Mouse (Mus musculus): Measurements from ENCODE around the gene Atrnl1. TPM values are rescaled to one million over a fixed set of nuclear protein-coding genes. Genes with fewer than 3 reads are reported as not detected.
"Not testable (repeated sequence)": the region's sequence is repeated elsewhere in the genome, so short reads cannot be mapped to it uniquely, and the experiment has no call there.

Gene Atrnl1
- polyA plus RNA-seq, 1 experiment: 34.5 TPM

DNA sequence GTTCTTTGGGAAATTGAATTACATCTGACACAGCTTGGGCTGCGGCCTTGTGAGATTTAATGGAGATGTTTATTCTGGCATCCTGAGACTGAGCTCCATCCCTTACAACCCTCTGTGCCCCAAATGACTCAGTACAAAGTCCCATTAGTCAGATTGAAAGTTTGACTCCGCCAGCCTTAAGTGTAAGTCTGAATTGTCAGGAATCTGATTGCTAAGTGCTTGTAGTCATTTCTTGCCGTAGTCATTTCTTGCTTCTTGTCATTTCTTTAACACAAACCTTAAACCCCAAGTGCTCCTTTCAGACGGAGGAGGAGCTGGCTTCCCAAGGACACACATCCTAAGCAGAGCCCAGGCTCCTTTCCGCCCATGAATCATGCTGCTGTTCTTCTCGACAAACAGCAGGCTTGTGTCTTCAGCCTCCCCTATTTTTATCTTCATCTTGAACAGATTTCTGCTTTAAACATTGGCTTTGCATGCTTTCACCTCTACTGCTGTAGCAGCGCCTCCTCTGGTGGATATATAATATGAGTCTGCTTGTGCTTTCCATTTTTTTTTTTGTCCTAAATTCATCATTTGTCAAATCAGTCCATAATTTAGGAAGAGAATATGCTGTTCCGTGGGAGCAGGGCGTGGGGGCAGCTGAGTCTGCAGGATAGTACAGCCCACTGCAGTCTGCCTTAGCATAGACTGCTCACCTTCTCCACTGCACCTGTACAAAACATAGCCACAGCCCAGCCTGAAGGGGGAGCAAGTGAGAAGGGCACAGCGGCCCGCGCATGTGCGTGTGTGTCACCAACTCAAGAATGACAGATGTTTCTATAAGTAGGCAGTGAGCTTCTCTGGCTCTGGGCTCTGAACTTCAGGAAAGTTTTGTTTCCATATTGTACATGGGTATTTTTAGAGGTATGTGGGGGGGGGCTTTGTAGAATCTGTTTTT lies 214.7 kb downstream of the Atrnl1 start:
- H3K4me1 ChIP-seq (ENCODE audit: control insufficient read depth, insufficient read depth, low read length): peaks cover 2% of the 10 kb centered on the region; the same call in 1 of the 2 replicates
- H3K27ac ChIP-seq (ENCODE audit: insufficient read depth, low read length): no peak overlapping the region
- no peak; the same call in 1 of the 2 replicates for TF ChIP-seq CTCF (IDR thresholded peaks at IDR 0.05; ENCODE audit: extremely low read depth, insufficient read depth, low read length)
- TF ChIP-seq POLR2A (IDR thresholded peaks at IDR 0.05; ENCODE audit: extremely low read depth, insufficient read depth, low read length): no peak

DNA sequence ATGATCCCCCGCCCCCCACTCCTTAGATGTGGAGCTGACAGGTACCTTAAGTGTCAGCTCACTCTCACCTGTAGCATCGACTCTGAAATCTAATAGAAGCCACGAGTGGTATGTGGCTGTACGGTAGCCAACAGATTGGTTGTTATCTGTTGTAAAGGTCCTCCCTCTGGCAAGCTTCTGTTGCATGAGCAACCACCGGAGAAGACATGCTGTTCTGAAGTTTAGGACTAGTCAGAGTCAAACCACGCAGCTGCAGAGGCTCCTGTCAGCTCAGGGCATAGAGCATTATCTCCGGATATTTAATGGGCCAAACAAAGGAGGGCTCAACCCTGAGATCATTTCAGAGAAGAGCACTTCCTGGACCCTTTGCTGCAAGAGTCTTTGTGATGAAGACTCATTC lies 222.2 kb downstream of the Atrnl1 start:
- Histone ChIP-seq H3K4me3 (ENCODE audit: insufficient read depth, low read length) (no peak overlapping the region), H3K27ac (ENCODE audit: insufficient read depth, low read length) (no peak overlapping the region)
- no peak for TF ChIP-seq CTCF (IDR thresholded peaks at IDR 0.05; ENCODE audit: extremely low read depth, insufficient read depth, low read length)
- TF ChIP-seq POLR2A (IDR thresholded peaks at IDR 0.05; ENCODE audit: extremely low read depth, insufficient read depth, low read length): no peak

More for the DNA sequence above, 214.7 kb downstream of the Atrnl1 start:
- no peak overlapping the region for H3K4me3 ChIP-seq (ENCODE audit: insufficient read depth, low read length)

DNA sequence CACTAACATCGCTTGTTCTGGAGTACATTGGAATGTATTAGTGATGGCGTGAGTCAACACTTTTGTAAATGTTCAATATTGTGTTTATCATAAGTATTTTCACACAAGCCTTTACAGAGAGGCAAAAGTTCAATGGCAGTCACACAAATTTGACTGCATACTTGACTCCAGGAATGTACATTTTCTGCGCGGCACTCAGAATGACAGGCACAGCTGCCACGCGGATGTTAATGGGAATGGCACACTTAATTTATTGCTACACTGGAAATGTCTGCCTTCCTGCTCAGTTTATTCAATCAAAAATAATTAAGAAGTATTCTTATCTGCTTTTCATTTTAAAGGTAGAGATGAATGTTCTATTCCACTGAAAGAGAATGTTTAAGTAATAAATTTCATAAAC lies 227.0 kb downstream of the Atrnl1 start:
- TF ChIP-seq CTCF (IDR thresholded peaks at IDR 0.05; ENCODE audit: extremely low read depth, insufficient read depth, low read length): no peak
- TF ChIP-seq POLR2A (IDR thresholded peaks at IDR 0.05; ENCODE audit: extremely low read depth, insufficient read depth, low read length): no peak
- Histone ChIP-seq H3K4me3 (ENCODE audit: insufficient read depth, low read length) (no peak overlapping the region), H3K27ac (ENCODE audit: insufficient read depth, low read length) (no peak overlapping the region), H3K4me1 (ENCODE audit: control insufficient read depth, insufficient read depth, low read length) (no peaks in the 10 kb centered on the region)

More for the DNA sequence above, 222.2 kb downstream of the Atrnl1 start:
- H3K4me1 ChIP-seq (ENCODE audit: control insufficient read depth, insufficient read depth, low read length): no peaks in the 10 kb centered on the region

DNA sequence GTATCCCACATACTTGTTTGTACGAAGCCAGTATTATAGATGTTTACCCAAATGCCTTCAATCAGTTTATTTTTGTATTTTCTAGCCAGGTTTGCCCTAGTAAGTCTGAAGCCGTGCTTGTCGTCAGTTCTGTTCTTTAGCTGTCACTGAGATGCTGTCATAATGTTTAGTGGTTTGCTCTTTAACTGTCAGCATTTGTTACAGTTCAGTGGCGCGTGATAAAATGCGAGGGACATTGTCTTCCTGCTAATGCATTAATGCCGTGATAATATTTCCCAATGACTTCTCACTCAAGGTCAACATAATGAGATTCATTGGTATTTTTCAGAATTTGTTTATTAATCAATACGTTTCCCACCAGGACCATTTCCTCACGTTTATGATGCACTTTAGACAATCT lies 227.7 kb downstream of the Atrnl1 start:
- no peak overlapping the region for H3K4me3 ChIP-seq (ENCODE audit: insufficient read depth, low read length)
- H3K4me1 ChIP-seq (ENCODE audit: control insufficient read depth, insufficient read depth, low read length): no peaks in the 10 kb centered on the region
- TF ChIP-seq POLR2A (IDR thresholded peaks at IDR 0.05; ENCODE audit: extremely low read depth, insufficient read depth, low read length): no peak
- TF ChIP-seq CTCF (IDR thresholded peaks at IDR 0.05; ENCODE audit: extremely low read depth, insufficient read depth, low read length): no peak
- no peak overlapping the region for H3K27ac ChIP-seq (ENCODE audit: insufficient read depth, low read length)

DNA sequence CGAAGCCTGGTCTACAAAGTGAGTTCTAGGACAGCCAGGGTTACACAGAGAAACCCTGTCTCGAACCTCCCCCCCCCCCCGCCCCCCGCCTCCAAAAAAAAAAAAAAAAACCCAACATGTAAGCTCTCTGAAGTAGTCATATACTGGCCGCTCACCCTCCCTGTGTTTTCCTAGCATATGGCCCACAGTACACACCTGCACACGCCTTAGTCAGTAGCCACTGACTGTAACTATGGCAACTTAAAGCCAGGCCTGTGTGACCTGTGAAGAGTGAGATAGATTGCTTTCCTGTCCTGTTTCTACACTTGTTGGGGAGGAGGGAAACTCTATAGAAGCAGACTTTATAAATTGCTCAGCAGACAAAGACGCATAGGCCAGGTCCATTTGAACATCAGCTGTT lies 239.1 kb downstream of the Atrnl1 start:
- Histone ChIP-seq H3K4me3 (ENCODE audit: insufficient read depth, low read length) (no peak overlapping the region), H3K27ac (ENCODE audit: insufficient read depth, low read length) (no peak overlapping the region), H3K4me1 (ENCODE audit: control insufficient read depth, insufficient read depth, low read length) (peaks cover 2% of the 10 kb centered on the region; the same call in 1 of the 2 replicates)
- no peak for TF ChIP-seq POLR2A (IDR thresholded peaks at IDR 0.05; ENCODE audit: extremely low read depth, insufficient read depth, low read length)
- no peak for TF ChIP-seq CTCF (IDR thresholded peaks at IDR 0.05; ENCODE audit: extremely low read depth, insufficient read depth, low read length)

DNA sequence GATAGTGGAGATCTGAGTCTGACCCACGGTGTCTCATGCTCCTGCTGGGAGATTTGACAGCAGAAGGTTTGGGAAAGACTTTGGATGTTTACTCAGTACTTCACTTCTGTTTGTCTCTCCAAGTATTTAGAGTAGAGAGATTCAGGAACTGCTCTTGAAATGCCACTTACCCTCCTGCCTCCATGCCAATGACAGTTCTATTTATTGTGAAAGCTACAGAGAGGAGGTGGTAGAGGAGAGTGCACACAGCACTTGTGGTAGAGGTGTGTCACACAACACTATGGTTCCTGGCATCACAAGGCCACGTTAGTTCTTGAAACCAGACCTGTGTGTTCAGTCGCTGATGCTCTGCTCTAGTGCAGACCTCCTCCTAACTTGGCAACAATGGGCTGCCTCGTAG lies 257.5 kb downstream of the Atrnl1 start:
- TF ChIP-seq POLR2A (IDR thresholded peaks at IDR 0.05; ENCODE audit: extremely low read depth, insufficient read depth, low read length): no peak
- TF ChIP-seq CTCF (IDR thresholded peaks at IDR 0.05; ENCODE audit: extremely low read depth, insufficient read depth, low read length): no peak
- H3K27ac ChIP-seq (ENCODE audit: insufficient read depth, low read length): no peak overlapping the region
- no peak overlapping the region for H3K4me3 ChIP-seq (ENCODE audit: insufficient read depth, low read length)
- no peaks in the 10 kb centered on the region for H3K4me1 ChIP-seq (ENCODE audit: control insufficient read depth, insufficient read depth, low read length)

DNA sequence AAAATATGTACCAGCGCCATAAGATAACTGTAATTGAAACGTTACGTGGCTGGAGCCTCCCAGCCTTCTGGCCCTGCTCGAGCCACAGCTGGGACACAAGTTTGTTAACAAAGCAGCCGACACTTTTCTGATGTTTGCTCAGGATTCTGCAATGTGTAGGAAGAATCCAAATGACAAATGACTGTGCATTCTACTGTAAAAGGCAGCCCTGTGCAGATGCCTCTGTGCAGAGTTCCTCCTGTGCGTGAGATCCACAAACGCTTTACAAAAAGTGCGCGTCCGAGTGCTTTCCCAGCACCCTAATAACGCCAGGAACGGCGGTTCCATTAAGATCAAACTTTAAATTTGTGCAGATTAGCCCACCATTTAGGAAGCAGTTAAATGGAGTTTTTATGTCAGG lies 260.0 kb downstream of the Atrnl1 start:
- Histone ChIP-seq H3K4me1 (ENCODE audit: control insufficient read depth, insufficient read depth, low read length) (no peaks in the 10 kb centered on the region), H3K27ac (ENCODE audit: insufficient read depth, low read length) (no peak overlapping the region), H3K4me3 (ENCODE audit: insufficient read depth, low read length) (no peak overlapping the region)
- TF ChIP-seq POLR2A (IDR thresholded peaks at IDR 0.05; ENCODE audit: extremely low read depth, insufficient read depth, low read length) (no peak), CTCF (IDR thresholded peaks at IDR 0.05; ENCODE audit: extremely low read depth, insufficient read depth, low read length) (no peak)

DNA sequence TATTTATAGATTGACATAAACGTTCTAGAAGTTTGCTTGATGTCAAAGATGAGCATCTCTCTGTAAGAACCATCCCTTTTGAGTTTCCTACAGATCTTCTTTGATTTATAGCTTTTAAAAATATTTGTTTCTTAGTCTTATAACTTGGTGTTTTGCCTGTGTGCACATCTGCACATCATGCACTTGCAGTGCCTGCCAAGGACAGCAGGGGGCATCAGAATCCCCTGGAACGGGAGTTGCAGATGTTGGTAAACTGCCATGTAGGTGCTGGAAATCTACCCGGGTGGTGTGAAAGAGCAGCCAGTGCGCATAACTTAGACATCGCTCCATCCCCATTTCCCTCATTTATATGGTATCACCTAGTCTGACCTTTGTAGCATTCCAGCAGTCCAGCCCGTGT lies 265.2 kb downstream of the Atrnl1 start:
- peak; percentile 17; the same call in 1 of the 2 replicates for TF ChIP-seq CTCF (IDR thresholded peaks at IDR 0.05; ENCODE audit: extremely low read depth, insufficient read depth, low read length)
- no peak for TF ChIP-seq POLR2A (IDR thresholded peaks at IDR 0.05; ENCODE audit: extremely low read depth, insufficient read depth, low read length)
- H3K4me3 ChIP-seq (ENCODE audit: insufficient read depth, low read length): no peak overlapping the region
- no peaks in the 10 kb centered on the region for H3K4me1 ChIP-seq (ENCODE audit: control insufficient read depth, insufficient read depth, low read length)
- H3K27ac ChIP-seq (ENCODE audit: insufficient read depth, low read length): no peak overlapping the region

DNA sequence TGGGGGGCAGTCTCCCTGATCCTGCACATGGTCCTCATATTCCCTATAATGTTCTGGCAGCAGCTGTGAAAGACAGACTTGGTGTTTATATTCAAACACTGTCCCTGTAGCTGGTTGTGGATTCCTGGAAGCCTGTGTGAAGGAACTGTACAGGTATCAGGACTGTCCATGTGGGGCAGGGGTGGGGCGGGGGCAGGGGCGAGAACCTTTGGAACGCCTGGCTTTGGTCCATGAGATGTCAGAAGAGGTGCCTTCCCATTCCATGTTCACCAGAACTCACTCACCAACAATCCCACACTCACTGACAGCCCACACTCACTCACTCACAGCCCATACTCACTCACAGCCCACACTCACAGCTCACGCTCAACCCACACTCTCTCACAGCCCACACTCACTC lies 266.5 kb downstream of the Atrnl1 start:
- no peak overlapping the region for H3K27ac ChIP-seq (ENCODE audit: insufficient read depth, low read length)
- H3K4me3 ChIP-seq (ENCODE audit: insufficient read depth, low read length): no peak overlapping the region
- TF ChIP-seq POLR2A (IDR thresholded peaks at IDR 0.05; ENCODE audit: extremely low read depth, insufficient read depth, low read length): no peak
- no peak for TF ChIP-seq CTCF (IDR thresholded peaks at IDR 0.05; ENCODE audit: extremely low read depth, insufficient read depth, low read length)
- H3K4me1 ChIP-seq (ENCODE audit: control insufficient read depth, insufficient read depth, low read length): no peaks in the 10 kb centered on the region

DNA sequence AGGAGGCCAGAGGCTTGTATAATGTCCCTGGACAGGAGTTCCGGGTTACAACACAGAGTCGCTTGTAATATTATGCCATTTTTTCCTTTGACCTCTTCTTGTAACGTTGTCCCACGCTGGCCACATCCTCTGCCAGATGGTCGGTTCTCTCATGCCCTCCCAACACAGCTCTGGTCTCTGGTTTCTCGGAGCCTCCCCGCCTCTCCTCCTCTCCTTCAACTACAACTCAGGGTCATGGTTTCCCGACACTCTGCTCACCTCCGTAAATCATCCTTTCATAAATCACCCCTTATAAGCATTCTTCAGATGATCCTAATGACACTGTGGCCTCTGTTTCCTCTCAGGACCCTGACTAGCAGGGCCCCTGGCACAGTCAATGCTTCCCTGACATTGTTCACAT lies 267.7 kb downstream of the Atrnl1 start:
- TF ChIP-seq POLR2A (IDR thresholded peaks at IDR 0.05; ENCODE audit: extremely low read depth, insufficient read depth, low read length) (no peak), CTCF (IDR thresholded peaks at IDR 0.05; ENCODE audit: extremely low read depth, insufficient read depth, low read length) (no peak)
- H3K4me1 ChIP-seq (ENCODE audit: control insufficient read depth, insufficient read depth, low read length): no peaks in the 10 kb centered on the region
- no peak overlapping the region for H3K27ac ChIP-seq (ENCODE audit: insufficient read depth, low read length)
- H3K4me3 ChIP-seq (ENCODE audit: insufficient read depth, low read length): no peak overlapping the region

DNA sequence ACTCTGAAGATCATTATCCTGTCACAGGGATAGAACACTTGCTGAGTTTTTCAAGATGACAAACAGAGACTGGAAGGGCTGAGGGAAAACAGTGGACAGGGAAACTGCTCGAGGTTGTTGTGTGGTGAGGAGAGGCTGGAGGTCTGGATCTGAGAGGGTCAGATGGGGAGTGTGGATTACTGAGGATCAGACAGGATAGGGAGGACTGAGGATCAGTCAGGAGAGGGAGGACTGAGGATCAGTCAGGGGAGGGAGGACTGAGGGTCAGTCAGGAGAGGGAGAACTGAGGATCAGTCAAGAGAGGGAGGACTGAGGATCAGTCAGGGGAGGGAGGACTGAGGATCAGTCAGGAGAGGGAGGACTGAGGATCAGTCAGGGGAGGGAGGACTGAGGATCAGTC lies 269.0 kb downstream of the Atrnl1 start:
- not testable (repeated sequence) for H3K4me1 ChIP-seq (ENCODE audit: control insufficient read depth, insufficient read depth, low read length); H3K27ac ChIP-seq (ENCODE audit: insufficient read depth, low read length); H3K4me3 ChIP-seq (ENCODE audit: insufficient read depth, low read length)
